Comparison of ENCODE assay signal across 25 mouse cellular contexts in the genomic region with DNA sequence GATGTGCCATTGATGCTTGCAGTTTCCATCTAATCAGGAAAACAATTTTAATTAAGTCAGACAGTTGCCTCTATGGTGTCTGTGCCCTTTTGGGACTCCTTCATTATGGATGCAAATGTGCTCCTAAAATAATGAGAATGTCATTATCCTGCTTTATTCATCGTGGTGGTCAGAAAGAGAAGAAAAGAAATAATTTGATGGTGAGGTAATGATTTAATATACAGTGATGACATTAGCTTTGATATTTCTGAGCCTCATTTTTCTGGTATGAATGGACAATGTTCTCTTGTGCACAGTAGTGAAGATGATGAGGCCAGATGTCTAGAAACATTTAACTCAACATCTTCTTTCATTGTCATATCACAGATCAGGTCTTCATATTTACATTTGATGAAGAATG.
A peak's percentile ranks its signal among the peaks of the same experiment; 100 is the strongest.
DNase-seq lines count a peak whose midpoint lies in the region; ATAC-seq and TF ChIP-seq lines count a peak whose summit lies in the region.
"Had no signal": no experiment of that assay in that cellular context is flagged by ENCODE, and none has a peak within 500 bp of the region (broad histone marks: within the 10 kb centered on the region; RNA-seq: fewer than 3 reads in every experiment).

No protein-coding gene starts in this region.

- WGBS in midbrain, postnatal 0 days = 57% methylated on average over 1 of the region's 1 CpGs
- WGBS in midbrain, embryonic 15.5 days = 54% methylated on average over 1 of the region's 1 CpGs

- peak; percentile 1 for DNase-seq in midbrain, postnatal 0 days (ENCODE audit: low spot score)
- peak; percentile 29 for DNase-seq in brain, embryonic 14.5 days (ENCODE audit: low read depth)
- DNase-seq in retina, postnatal 1 day = peak; percentile 94
- DNase-seq in kidney, postnatal 4 days = no peak
- DNase-seq: adrenal gland, adult 8-10 months; adrenal gland, postnatal 14 days; adrenal gland, postnatal 36 days; cerebellum, adult 11 months; cerebellum, adult 18-20 months; cerebellum, adult 8-10 months; cerebellum, adult 9-11 months; cerebellum, postnatal 14 days; cerebellum, postnatal 36 days; embryo, embryonic 11 days had no signal

- H3K36me3 ChIP-seq in midbrain, postnatal 0 days (ENCODE audit: insufficient read depth, low read length) = no peaks in the 10 kb centered on the region
- no peaks in the 10 kb centered on the region for H3K36me3 ChIP-seq in midbrain, embryonic 15.5 days (replicated peaks)
- H3K36me3 ChIP-seq: embryonic facial prominence, embryonic 13.5 days; embryonic facial prominence, embryonic 15.5 days; forebrain, embryonic 10.5 days; forebrain, embryonic 12.5 days had no signal

- H3K4me1 ChIP-seq in midbrain, postnatal 0 days (ENCODE audit: insufficient read depth, low read length) = no peaks in the 10 kb centered on the region
- H3K4me1 ChIP-seq in midbrain, embryonic 15.5 days = no peaks in the 10 kb centered on the region
- H3K4me1 ChIP-seq: embryonic facial prominence, embryonic 13.5 days; embryonic facial prominence, embryonic 15.5 days; forebrain, embryonic 10.5 days; forebrain, embryonic 12.5 days had no signal

- H3K4me3 ChIP-seq in midbrain, postnatal 0 days (ENCODE audit: low read depth, low read length) = no peak overlapping the region
- no peak overlapping the region for H3K4me3 ChIP-seq in midbrain, embryonic 15.5 days
- H3K4me3 ChIP-seq: embryonic facial prominence, embryonic 13.5 days; embryonic facial prominence, embryonic 15.5 days; erythroblast, embryonic 14.5 days; forebrain, embryonic 10.5 days; forebrain, embryonic 12.5 days had no signal

- H3K9me3 ChIP-seq in midbrain, postnatal 0 days (ENCODE audit: low read length) = no peaks in the 10 kb centered on the region
- no peaks in the 10 kb centered on the region for H3K9me3 ChIP-seq in midbrain, embryonic 15.5 days
- H3K9me3 ChIP-seq: embryonic facial prominence, embryonic 13.5 days; embryonic facial prominence, embryonic 15.5 days; forebrain, embryonic 10.5 days; forebrain, embryonic 12.5 days had no signal

- no peak for TF ChIP-seq POLR2A in brain, embryonic 14.5 days (IDR thresholded peaks at IDR 0.05; ENCODE audit: borderline replicate concordance, extremely low read depth, insufficient read depth, insufficient read length, poor library complexity, severe bottlenecking)

- H3K27me3 ChIP-seq in midbrain, postnatal 0 days (ENCODE audit: insufficient read depth, low read length) = no peaks in the 10 kb centered on the region
- H3K27me3 ChIP-seq in midbrain, embryonic 15.5 days (replicated peaks) = no peaks in the 10 kb centered on the region
- H3K27me3 ChIP-seq: embryonic facial prominence, embryonic 13.5 days; embryonic facial prominence, embryonic 15.5 days; forebrain, embryonic 12.5 days; Patski had no signal

- H3K4me2 ChIP-seq in midbrain, postnatal 0 days (ENCODE audit: low read depth, low read length, poor library complexity, severe bottlenecking) = no peak overlapping the region
- no peak overlapping the region for H3K4me2 ChIP-seq in midbrain, embryonic 15.5 days
- H3K4me2 ChIP-seq: embryonic facial prominence, embryonic 13.5 days; embryonic facial prominence, embryonic 15.5 days; forebrain, embryonic 12.5 days had no signal

- no peak overlapping the region for H3K9ac ChIP-seq in midbrain, postnatal 0 days (replicated peaks; ENCODE audit: low read length, poor library complexity, severe bottlenecking)
- no peak overlapping the region for H3K9ac ChIP-seq in midbrain, embryonic 15.5 days
- H3K9ac ChIP-seq: embryonic facial prominence, embryonic 13.5 days; embryonic facial prominence, embryonic 15.5 days; forebrain, embryonic 12.5 days had no signal

- H3K27ac ChIP-seq in midbrain, postnatal 0 days (ENCODE audit: low read depth, low read length) = no peak overlapping the region
- no peak overlapping the region for H3K27ac ChIP-seq in midbrain, embryonic 15.5 days
- H3K27ac ChIP-seq: embryonic facial prominence, embryonic 13.5 days; embryonic facial prominence, embryonic 15.5 days; forebrain, embryonic 10.5 days; forebrain, embryonic 12.5 days had no signal

- no peak for ATAC-seq in midbrain, postnatal 0 days (ENCODE audit: low FRiP score)
- no peak for ATAC-seq in midbrain, embryonic 15.5 days (replicated peaks)
- no peak for ATAC-seq in megakaryocyte progenitor cell, adult 5-6 weeks (replicated peaks; ENCODE audit: poor library complexity)
- ATAC-seq: activated CD4-positive, CD25-positive, alpha-beta regulatory T cell, adult 4 months; forebrain, embryonic 14.5 days; forebrain, embryonic 16.5 days; Patski had no signal

- TF ChIP-seq CTCF in midbrain, postnatal 0 days (IDR thresholded peaks at IDR 0.05) = no peak
- no peak for TF ChIP-seq CTCF in brain, embryonic 14.5 days (IDR thresholded peaks at IDR 0.05; ENCODE audit: borderline replicate concordance, extremely low read depth, insufficient read depth, insufficient read length)

Comparison
In these comparisons a context has a peak if more than half of its experiments do, and no peak if none do; other contexts are left out.
1. DNase-seq: peak in midbrain, postnatal 0 days (single experiment), brain, embryonic 14.5 days (single experiment) and retina, postnatal 1 day (single experiment); none in kidney, postnatal 4 days (0 of 2).